Mouse (Mus musculus) limb, embryonic 13.5 days (tissue): ENCODE measurements around the gene Poldip3. TPM values are rescaled to one million over a fixed set of nuclear protein-coding genes. Genes with fewer than 3 reads are reported as not detected.
A peak's percentile ranks its signal among the peaks of the same experiment; 100 is the strongest.

Source experiments
- ATAC-seq: fragments of 200-750 bp; cut with Nextera tagmentation; 2 replicates; pipeline ENCODE4 v1.8.0; 2017; ENCODE audit warnings: low read depth, moderate number of reproducible peaks, moderate TSS enrichment; ENCODE audit not compliant: low FRiP score
- H3K27ac ChIP-seq: fragments of 300-500 bp; sonication (generic); 2 replicates; pipeline ENCODE4 v1.5.1; 2015; ENCODE audit warnings: inconsistent platforms, mild to moderate bottlenecking, moderate library complexity
- H3K27me3 ChIP-seq: fragments of 300-500 bp; sonication (generic); 2 replicates; pipeline ENCODE4 v1.6.1; 2015; ENCODE audit warnings: mild to moderate bottlenecking, inconsistent platforms
- H3K36me3 ChIP-seq: fragments of 300-500 bp; sonication (generic); 2 replicates; pipeline ENCODE4 v1.6.1; 2015; ENCODE audit warnings: inconsistent platforms, mild to moderate bottlenecking, moderate library complexity
- H3K4me1 ChIP-seq: fragments of 300-500 bp; sonication (generic); 2 replicates; pipeline ENCODE4 v1.6.1; 2015; ENCODE audit warnings: inconsistent platforms
- H3K4me2 ChIP-seq: fragments of 300-500 bp; sonication (generic); replicated peaks from 2 replicates; pipeline ENCODE4 v1.6.1; 2015; ENCODE audit warnings: inconsistent platforms, mild to moderate bottlenecking, moderate library complexity
- H3K4me3 ChIP-seq: fragments of 300-500 bp; sonication (generic); 2 replicates; pipeline ENCODE4 v1.5.1; 2015; ENCODE audit warnings: moderate library complexity, mild to moderate bottlenecking, inconsistent platforms
- H3K9ac ChIP-seq: fragments of 300-500 bp; sonication (generic); 2 replicates; pipeline ENCODE4 v1.6.1; 2015; ENCODE audit warnings: mild to moderate bottlenecking, inconsistent platforms
- H3K9me3 ChIP-seq: fragments of 300-500 bp; sonication (generic); 2 replicates; pipeline ENCODE4 v1.6.1; 2016; ENCODE audit warnings: inconsistent platforms
- WGBS: fragments of 180-500 bp; shearing (Covaris S2); methylation state at CpG from one replicate; pipeline ENCODE4 v1.1.7; 2015; 5-methylcytosine and 5-hydroxymethylcytosine counted together
- polyA plus RNA-seq: library from polyadenylated mRNA; unstranded; fragments of >200 nt; fragmentation: Nextera tagmentation; extraction: Ambion mirVana; gene quantifications from 2 replicates; pipeline ENCODE4 v1.2.1, GENCODE M21; 2015

Gene Poldip3
- 158 and 165 TPM in 2 replicates for polyA plus RNA-seq

DNA sequence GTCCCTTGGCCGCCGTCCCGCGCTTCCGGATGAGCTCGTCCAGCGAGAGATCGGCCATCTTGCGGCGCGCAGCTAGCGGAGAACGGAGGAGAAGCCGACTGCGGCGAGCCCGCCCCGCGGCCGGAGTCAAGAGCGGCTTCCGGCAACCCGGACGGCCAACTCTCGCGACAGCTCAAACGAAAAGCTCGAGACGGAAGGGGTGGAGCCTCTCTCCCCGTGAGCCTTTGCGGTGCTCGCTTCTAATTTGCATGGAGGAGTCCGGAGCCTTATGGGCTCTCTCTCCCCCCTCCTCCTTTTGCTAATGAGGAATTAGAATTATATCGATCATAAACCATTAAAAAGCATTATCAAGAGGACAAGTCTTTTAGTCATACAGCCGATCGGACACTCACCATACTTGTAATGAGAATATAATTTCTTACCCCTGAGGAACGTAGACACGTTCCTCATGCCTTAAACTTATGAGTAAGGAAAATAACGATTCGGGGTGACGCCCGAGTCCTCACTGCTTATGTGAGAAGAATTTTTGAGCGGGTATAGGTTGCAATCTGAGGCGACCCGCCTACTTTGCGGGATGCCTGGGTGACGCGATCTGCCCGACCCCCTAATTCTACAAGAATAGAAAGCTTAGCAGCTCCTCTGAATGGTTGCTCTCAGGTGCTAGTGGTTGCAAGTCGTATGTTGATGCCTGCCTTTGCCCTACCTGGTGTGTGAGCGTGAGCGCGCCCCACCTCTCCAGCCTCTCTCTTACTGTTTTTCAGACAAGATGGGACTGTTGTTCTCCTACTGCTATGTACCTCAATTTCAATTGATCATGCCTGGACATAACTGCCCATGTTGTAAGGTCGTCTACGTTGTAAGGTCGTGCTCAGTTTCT is at the start of gene Poldip3:
TSS of gene Poldip3 (minus strand) at position 189 of the 877 bp plus-strand sequence.
- Histone ChIP-seq H3K4me1 (peaks cover 14% of the 10 kb centered on the region), H3K27me3 (no peaks in the 10 kb centered on the region), H3K4me3 (peak within 1 kb of the TSS; percentile 92), H3K9ac (peak within 1 kb of the TSS; percentile 97), H3K36me3 (peaks cover 40% of the 10 kb centered on the region), H3K27ac (peak within 1 kb of the TSS; percentile 98), H3K4me2 (peak within 1 kb of the TSS; percentile 95), H3K9me3 (no peaks in the 10 kb centered on the region)
- peak; percentile 92 for ATAC-seq
- under 1% methylated on average over 56 of the region's 56 CpGs for WGBS

DNA sequence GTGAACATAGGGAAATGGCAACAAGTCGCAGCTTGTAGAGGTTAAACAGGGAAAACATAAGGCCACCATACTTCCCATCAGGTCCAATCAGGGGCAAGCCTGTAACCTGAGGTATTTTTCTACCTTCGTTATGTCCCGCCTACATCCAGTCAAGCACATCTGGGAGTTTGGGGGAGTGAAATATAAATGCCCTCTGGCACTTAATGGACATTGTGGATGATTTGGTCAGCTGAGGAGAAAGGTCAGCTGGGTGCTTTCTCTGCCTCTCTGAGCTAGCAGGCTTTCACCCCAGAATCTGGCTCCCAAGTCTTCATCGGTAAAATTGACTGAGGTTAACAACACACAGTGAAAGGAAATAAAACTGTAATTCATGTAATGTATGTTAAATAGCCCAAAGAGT is 44.2 kb upstream of the Poldip3 start:
- Histone ChIP-seq H3K27ac (no peak overlapping the region), H3K9me3 (peaks cover 4% of the 10 kb centered on the region; the same call in 1 of the 2 replicates), H3K36me3 (no peaks in the 10 kb centered on the region), H3K4me1 (no peaks in the 10 kb centered on the region), H3K9ac (no peak overlapping the region), H3K4me3 (no peak overlapping the region), H3K27me3 (no peaks in the 10 kb centered on the region), H3K4me2 (no peak overlapping the region)
- no peak for ATAC-seq
- 90% methylated on average over 4 of the region's 4 CpGs for whole genome bisulfite sequencing

DNA sequence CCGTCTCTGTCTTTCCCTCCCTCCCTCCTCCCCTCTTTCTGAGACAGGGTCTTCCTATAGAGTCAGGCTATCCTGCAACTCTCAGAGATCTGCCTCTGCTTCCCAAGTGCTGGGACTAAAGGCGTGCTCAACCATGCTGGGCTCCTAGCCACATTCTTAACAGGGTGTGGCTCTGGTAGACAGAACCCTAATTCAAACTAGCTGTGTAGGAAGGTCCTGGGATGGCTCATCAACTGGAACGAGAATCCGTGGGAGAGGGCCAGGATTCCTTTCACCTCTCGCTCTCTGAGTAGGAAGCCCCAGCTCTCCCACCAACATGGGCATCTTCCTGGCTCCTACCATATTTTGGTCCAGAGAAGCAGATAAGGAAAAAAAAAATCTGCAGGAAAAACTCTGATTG is 33.2 kb upstream of the Poldip3 start:
- Histone ChIP-seq H3K4me2 (no peak overlapping the region), H3K36me3 (no peaks in the 10 kb centered on the region), H3K27me3 (no peaks in the 10 kb centered on the region), H3K27ac (no peak overlapping the region), H3K4me3 (no peak overlapping the region), H3K4me1 (no peaks in the 10 kb centered on the region), H3K9ac (no peak overlapping the region), H3K9me3 (no peaks in the 10 kb centered on the region)
- ATAC-seq, result no peak
- 71% methylated on average over 5 of the region's 5 CpGs for WGBS

DNA sequence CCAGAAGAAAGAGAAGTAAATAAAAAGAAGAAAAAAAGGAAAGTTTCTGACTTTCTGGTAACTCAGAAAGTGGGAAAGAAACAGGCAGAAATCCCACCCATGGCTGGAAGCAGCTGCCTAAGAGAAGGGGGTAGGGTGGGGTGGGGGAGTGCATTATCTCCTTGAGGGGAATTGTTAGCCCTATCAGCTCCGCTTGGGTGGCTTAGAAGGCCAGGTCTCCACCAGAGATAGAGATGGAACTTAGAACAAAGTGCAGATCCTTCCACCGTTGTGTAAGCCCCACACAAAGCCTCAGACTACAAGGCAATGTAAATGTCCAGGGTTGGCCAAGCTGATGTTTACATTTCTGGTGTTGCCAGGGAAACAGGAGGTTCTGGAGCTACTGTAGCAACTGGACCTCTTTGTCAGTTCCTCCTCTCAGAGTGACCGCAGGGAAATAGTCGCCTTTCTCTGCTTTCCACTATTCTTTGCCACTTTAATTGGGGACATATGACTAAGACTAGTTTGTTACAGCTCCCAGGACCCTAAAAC is 32.7 kb upstream of the Poldip3 start:
- ATAC-seq, result no peak
- WGBS, result 67% methylated on average over 4 of the region's 4 CpGs
- no peak overlapping the region for H3K27ac ChIP-seq

DNA sequence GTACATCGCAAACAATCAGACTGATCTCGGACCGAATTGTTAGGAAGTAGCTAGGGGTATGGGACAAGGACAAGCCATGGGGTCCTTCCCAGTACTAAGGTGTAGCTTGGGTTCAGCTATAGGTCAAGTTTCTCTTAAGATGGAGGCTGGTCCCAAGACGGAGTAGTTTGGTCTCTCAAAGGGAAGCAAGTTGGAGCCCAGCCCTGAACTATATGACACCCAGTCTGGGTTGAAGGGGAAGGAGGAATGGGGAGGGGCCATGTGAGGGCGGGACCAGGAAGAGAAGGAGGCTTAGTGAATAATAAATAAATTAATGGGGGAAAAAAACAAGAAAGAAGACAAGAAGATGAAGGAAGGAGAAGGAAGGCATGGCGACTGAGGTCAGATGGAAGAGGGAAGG is 30.8 kb upstream of the Poldip3 start:
- Histone ChIP-seq H3K4me2 (no peak overlapping the region), H3K27me3 (no peaks in the 10 kb centered on the region), H3K27ac (no peak overlapping the region), H3K9me3 (no peaks in the 10 kb centered on the region), H3K4me1 (no peaks in the 10 kb centered on the region), H3K36me3 (no peaks in the 10 kb centered on the region), H3K4me3 (no peak overlapping the region), H3K9ac (no peak overlapping the region)
- WGBS, result 85% methylated on average over 6 of the region's 6 CpGs
- ATAC-seq, result no peak

More for the DNA sequence above, 32.7 kb upstream of the Poldip3 start:
- Histone ChIP-seq H3K9ac (no peak overlapping the region), H3K4me1 (no peaks in the 10 kb centered on the region), H3K36me3 (no peaks in the 10 kb centered on the region), H3K4me3 (no peak overlapping the region), H3K9me3 (no peaks in the 10 kb centered on the region), H3K4me2 (no peak overlapping the region), H3K27me3 (no peaks in the 10 kb centered on the region)

DNA sequence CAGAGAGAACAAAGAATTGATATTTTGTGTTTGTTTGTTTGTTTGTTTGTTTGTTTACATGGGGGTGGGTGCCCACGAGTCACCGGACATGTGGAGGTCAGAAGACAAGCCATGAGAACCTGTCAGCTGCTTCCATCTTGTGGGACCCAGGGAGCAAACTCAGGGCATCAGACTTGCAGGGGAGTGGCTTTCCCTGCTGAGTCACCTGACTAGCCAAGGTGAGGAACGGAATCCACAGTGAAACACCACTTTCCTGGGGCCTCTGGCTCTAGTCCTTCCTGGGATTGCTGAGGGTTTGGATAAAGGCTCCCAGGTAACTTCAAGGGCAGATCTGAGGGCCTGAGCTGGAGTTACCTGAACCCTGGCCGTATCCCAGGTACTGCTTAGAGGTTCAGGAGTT is 27.5 kb upstream of the Poldip3 start:
- Histone ChIP-seq H3K9ac (no peak overlapping the region), H3K4me3 (no peak overlapping the region), H3K4me2 (no peak overlapping the region), H3K4me1 (peaks cover 6% of the 10 kb centered on the region; the same call in 1 of the 2 replicates), H3K36me3 (no peaks in the 10 kb centered on the region), H3K27ac (no peak overlapping the region), H3K9me3 (no peaks in the 10 kb centered on the region), H3K27me3 (no peaks in the 10 kb centered on the region)
- 81% methylated on average over 4 of the region's 4 CpGs for WGBS
- ATAC-seq, result no peak

DNA sequence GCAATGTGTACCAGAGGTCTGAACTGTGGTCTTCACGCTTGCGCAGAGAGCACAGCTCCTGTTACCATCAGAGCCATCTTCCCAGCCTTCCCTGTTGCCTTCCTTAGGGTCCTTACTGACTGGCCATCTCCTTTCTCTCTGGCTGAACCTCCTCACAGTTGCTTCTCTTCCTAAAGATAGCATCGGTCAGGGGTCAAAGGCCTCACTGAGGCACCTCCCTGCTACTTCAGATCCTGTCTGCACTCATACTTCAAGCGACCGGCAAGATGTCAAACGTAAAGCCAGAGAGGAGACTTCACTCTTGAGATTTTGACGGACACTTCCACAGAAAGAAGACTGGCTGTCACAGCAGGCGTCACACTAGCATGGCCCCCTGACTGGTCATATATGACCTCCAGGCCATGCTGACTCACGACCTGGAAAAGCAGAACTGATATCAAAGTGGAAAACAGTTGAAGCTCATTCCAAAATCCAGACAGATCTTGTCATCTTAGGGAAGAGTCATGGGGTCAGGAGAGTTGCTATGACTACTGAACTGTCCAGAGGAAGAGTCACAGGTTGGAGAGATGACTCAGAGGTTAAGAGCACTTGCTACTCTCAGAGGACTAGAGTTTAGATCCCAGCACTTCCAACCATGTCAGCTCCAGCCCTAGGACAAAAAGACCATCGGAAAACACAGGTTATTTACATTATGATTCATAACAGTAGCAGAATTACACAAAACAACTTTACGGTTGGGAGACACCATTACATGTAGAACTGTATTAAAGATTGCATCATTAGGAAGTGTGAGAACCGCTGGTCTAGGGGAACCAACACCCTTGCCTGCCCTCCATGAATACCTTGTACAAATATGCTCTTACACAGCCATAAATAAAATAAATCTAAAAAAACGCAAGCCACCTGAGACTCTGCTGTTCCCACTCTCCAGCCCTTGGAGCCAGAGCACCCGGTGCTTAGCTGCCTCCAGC is 25.0 kb upstream of the Poldip3 start:
- Histone ChIP-seq H3K4me2 (no peak overlapping the region), H3K27me3 (no peaks in the 10 kb centered on the region), H3K4me3 (no peak overlapping the region), H3K36me3 (no peaks in the 10 kb centered on the region), H3K9me3 (no peaks in the 10 kb centered on the region), H3K4me1 (peaks cover 27% of the 10 kb centered on the region), H3K9ac (no peak overlapping the region), H3K27ac (no peak overlapping the region)
- 91% methylated on average over 14 of the region's 14 CpGs for WGBS
- ATAC-seq, result no peak

DNA sequence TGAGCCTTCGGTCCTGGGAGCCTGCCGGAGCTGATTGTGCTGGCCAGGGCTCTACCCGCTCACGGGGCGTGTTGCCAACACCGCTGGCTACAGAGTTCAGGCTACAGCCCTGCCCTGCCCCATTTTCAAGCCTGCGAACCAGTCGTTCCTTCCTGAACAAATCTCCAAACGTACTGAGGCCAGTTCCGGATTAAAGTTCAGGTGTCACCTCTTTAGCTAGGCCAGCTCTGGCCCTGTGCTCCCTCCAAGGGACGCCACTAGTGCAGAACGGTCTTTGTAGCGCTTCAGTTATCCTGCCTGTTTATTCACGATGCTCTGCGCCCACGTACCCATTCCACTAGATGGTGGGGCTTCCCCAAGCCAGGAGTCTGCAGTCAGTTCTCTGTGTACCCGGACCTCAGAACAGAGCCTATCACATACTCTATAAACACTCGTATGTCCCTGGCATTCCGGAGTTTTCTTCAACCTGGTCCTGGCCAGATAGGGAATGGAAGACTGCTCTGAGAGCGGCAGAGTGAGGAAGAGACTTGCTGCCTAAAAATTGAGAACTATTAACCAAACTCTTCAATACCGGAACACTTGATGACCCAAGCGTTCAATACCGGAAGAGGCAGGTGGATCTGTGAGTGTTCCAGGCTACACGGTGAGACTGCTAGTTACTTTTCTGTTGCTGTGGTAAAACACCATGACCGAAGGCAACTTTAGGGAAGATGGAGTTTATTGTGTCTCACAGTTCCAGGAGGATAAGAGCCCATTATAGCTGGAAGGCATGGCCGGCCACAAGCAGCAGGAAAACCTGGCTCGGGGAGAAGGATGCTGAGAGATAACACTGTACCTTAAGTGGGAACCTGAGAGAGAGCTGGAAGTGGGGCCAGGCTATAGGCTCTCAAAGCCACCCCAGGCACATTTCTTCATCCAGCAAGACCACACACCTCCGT is 23.6 kb upstream of the Poldip3 start, which contains the start of gene Cyb5r3:
TSS of gene Cyb5r3 (minus strand) at position 101 of the 938 bp plus-strand sequence.
- no peaks in the 10 kb centered on the region for H3K36me3 ChIP-seq
- H3K4me2 ChIP-seq, result peak within 1 kb of the TSS; percentile 88
- peak within 1 kb of the TSS; percentile 87 for H3K9ac ChIP-seq
- WGBS, result 35% methylated on average over 28 of the region's 28 CpGs
- peak within 1 kb of the TSS; percentile 94 for H3K4me3 ChIP-seq
- peak; percentile 69 for ATAC-seq
- peaks cover 27% of the 10 kb centered on the region for H3K4me1 ChIP-seq
- H3K27ac ChIP-seq, result peak within 1 kb of the TSS; percentile 82
- no peaks in the 10 kb centered on the region for H3K9me3 ChIP-seq
- no peaks in the 10 kb centered on the region for H3K27me3 ChIP-seq

DNA sequence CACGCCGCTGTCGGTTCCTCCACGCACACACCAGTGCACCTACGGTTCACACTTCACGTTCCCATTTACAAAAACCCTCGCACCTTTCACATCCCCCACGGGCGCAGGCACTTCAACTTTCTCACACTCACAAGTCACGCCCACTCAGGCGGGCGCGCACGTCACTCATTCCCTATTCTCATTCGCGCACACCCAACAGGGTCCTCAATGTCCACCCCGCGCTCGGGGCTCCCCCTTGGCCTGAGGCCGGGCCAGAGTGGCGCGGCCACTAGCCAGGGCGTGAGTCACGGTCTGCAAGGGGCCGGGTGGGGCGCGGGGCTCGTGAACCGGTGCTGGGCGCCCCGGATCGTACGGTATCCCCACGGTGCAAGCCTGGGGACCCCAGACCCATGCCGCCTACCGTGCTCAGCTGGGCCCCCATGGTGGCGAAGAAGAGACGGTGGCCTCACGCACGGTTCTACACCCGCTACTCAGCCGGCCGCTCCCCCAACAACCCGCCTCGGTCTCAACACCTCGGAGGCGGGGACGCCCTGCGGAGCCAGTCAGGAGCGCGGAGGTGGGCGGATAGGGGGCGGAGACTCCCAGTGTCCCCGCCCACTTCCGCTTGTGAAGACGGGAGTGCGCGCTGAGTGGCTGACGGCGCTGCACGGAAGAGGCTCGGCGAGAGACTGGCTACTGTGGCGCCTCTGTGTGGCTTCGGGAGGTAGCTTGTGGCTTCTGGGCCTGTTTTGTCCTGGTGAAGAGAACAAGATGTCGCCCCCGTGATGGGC is 22.7 kb upstream of the Poldip3 start:
- H3K36me3 ChIP-seq, result no peaks in the 10 kb centered on the region; the same call in 1 of the 2 replicates
- H3K27me3 ChIP-seq, result no peaks in the 10 kb centered on the region
- ATAC-seq, result peak; percentile 97
- H3K27ac ChIP-seq, result peak overlapping the region; percentile 82
- peaks cover 27% of the 10 kb centered on the region for H3K4me1 ChIP-seq
- peak overlapping the region; percentile 94 for H3K4me3 ChIP-seq
- H3K4me2 ChIP-seq, result peak overlapping the region; percentile 88
- no peaks in the 10 kb centered on the region for H3K9me3 ChIP-seq
- peak overlapping the region; percentile 87 for H3K9ac ChIP-seq
- WGBS, result under 1% methylated on average over 67 of the region's 67 CpGs

DNA sequence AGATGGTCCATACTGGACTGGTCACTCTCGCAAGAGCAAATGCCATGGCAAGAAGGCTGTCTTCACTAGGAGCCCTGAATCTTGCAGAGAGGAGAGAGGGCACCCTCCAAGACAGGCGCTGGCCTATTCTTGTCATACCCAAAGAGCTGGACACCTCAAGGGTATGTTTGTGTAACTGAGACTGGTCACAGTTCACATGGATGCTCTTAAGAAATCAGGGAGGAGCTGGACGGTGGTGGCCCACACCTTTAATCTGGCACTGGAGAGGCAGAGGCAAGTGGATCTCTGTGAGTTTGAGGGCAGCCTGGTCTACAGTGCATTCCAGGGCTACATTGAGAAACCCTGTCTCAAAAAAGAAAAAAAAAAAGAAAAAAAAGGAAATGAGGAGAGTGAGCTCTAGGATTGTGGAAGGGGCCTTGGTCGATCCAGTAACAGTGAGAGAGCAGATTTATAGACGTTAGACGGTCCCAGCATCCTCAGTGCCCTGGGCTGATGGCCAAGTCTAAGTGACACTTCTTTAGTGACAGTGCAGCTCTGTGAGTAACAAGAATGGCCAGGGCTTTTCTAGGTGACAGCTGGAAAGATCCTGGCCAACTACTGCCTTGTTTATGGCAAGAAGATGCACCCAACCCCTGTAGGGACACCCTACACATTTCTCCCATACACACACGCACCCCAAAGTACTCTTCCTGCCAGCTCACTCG is 21.9 kb upstream of the Poldip3 start:
- Histone ChIP-seq H3K4me2 (peak overlapping the region; percentile 88), H3K27ac (peak overlapping the region; percentile 22), H3K4me1 (peaks cover 31% of the 10 kb centered on the region), H3K27me3 (no peaks in the 10 kb centered on the region), H3K9ac (peak overlapping the region; percentile 87), H3K36me3 (peaks cover 3% of the 10 kb centered on the region), H3K4me3 (peak overlapping the region; percentile 94), H3K9me3 (no peaks in the 10 kb centered on the region)
- WGBS, result 42% methylated on average over 8 of the region's 8 CpGs
- no peak for ATAC-seq
